Mouse (Mus musculus) myocyte (in vitro differentiated cells): ENCODE measurements around the gene Ift80. TPM values are rescaled to one million over a fixed set of nuclear protein-coding genes. Genes with fewer than 3 reads are reported as not detected.
A peak's percentile ranks its signal among the peaks of the same experiment; 100 is the strongest.
"Not testable (repeated sequence)": the region's sequence is repeated elsewhere in the genome, so short reads cannot be mapped to it uniquely, and the experiment has no call there.

ENCODE experiments used
- H3K27me3 ChIP-seq: one replicate; pipeline ENCODE4 v1.6.1; 2011; ENCODE audit not compliant: control insufficient read depth, insufficient read depth, insufficient read length
- H3K36me3 ChIP-seq: one replicate; pipeline ENCODE4 v1.6.1; 2011; ENCODE audit not compliant: control insufficient read depth, insufficient read depth
- H3K4me2 ChIP-seq: one replicate; pipeline ENCODE4 v1.6.1; 2011; ENCODE audit warnings: low read depth, control low read depth
- H3K4me3 ChIP-seq: one replicate; pipeline ENCODE4 v1.5.1; 2011; ENCODE audit warnings: mild to moderate bottlenecking, control low read depth, moderate library complexity
- H3K79me2 ChIP-seq: one replicate; pipeline ENCODE4 v1.6.1; 2011; ENCODE audit not compliant: control insufficient read depth, insufficient read depth
- H3ac ChIP-seq: one replicate; pipeline ENCODE4 v1.6.1; 2011; ENCODE audit not compliant: control insufficient read depth, insufficient read length
- CEBPB ChIP-seq: IDR thresholded peaks from 2 replicates; pipeline ENCODE4 v1.6.1; 2011; ENCODE audit warnings: mild to moderate bottlenecking, moderate library complexity; ENCODE audit not compliant: poor library complexity, insufficient read depth, severe bottlenecking
- E2F4 ChIP-seq: IDR thresholded peaks from one replicate; pipeline ENCODE4 v1.6.1; 2011; ENCODE audit warnings: mild to moderate bottlenecking, control low read depth, moderate library complexity; ENCODE audit not compliant: insufficient read depth
- MAX ChIP-seq: IDR thresholded peaks from one replicate; pipeline ENCODE4 v1.6.1; 2011; ENCODE audit warnings: low read depth, mild to moderate bottlenecking, control low read depth
- MYOD1 ChIP-seq, 3 experiments: IDR thresholded peaks; one replicate each; pipeline ENCODE4 v1.6.1; 2011; ENCODE audit warnings: control low read depth in 2 of 3, low read depth in 2 of 3, mild to moderate bottlenecking in 2 of 3, moderate library complexity in 1 of 3; ENCODE audit not compliant: insufficient read length in 2 of 3, control insufficient read depth in 1 of 3
- MYOG ChIP-seq, 3 experiments: IDR thresholded peaks; one replicate each; pipeline ENCODE4 v1.6.1; 2011; ENCODE audit warnings: control low read depth in 2 of 3, low read depth in 2 of 3, mild to moderate bottlenecking in 2 of 3; ENCODE audit not compliant: insufficient read length in 2 of 3, control insufficient read depth in 1 of 3, insufficient read depth in 1 of 3
- POLR2A ChIP-seq: IDR thresholded peaks from one replicate; pipeline ENCODE4 v1.6.1; 2011; ENCODE audit warnings: low read depth, mild to moderate bottlenecking, control low read depth, moderate library complexity; ENCODE audit not compliant: insufficient read length
- POLR2AphosphoS2 ChIP-seq: IDR thresholded peaks from one replicate; pipeline ENCODE4 v1.6.1; 2011; ENCODE audit warnings: low read depth, control low read depth; ENCODE audit not compliant: insufficient read length
- REST ChIP-seq: IDR thresholded peaks from one replicate; pipeline ENCODE4 v1.6.1; 2011; ENCODE audit warnings: mild to moderate bottlenecking, control low read depth, moderate library complexity; ENCODE audit not compliant: insufficient read depth, insufficient read length
- SRF ChIP-seq: IDR thresholded peaks from one replicate; pipeline ENCODE4 v1.6.1; 2011; ENCODE audit warnings: low read depth; ENCODE audit not compliant: control insufficient read depth, insufficient read length
- TCF12 ChIP-seq: IDR thresholded peaks from one replicate; pipeline ENCODE4 v1.6.1; 2011; ENCODE audit warnings: mild to moderate bottlenecking, control low read depth; ENCODE audit not compliant: poor library complexity, insufficient read depth, severe bottlenecking
- TCF3 ChIP-seq: IDR thresholded peaks from one replicate; pipeline ENCODE4 v1.6.1; 2011; ENCODE audit warnings: low read depth, control low read depth; ENCODE audit not compliant: insufficient read length
- USF1 ChIP-seq: IDR thresholded peaks from one replicate; pipeline ENCODE4 v1.6.1; 2011; ENCODE audit warnings: low read depth, mild to moderate bottlenecking, control low read depth, moderate library complexity
- polyA plus RNA-seq: library from polyadenylated mRNA; unstranded; fragments of >200 nt; fragmentation: generic; extraction: Trizol; gene quantifications from one replicate; pipeline ENCODE4 v1.2.1, GENCODE M21; 2012; ENCODE audit warnings: missing spikeins

Ift80 gene
- polyA plus RNA-seq, 1 experiment, result 3.5 TPM

DNA sequence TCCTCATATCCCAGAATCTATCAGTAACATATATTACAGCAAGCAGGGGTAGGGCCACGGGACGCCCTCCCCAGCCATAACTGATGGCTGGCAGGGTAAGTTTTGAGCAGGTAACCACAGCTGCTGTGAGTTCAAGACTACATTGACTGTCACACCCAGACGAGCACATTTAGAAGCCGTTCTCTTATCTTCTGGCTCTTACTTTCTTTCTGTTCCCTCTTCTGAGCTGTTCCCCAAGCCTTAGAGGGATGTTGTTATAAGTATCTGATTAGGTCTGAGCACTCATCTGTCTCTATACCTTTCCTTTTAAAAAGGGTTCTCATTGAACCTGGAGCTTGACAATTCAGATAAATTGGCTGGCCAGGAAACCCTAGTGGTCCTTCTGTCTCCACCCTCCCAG is 96.9 kb downstream of the Ift80 start:
- H3K4me2 ChIP-seq, result no peak overlapping the region
- H3K27me3 ChIP-seq, result no peaks in the 10 kb centered on the region
- no peaks in the 10 kb centered on the region for H3K79me2 ChIP-seq
- H3ac ChIP-seq, result no peak overlapping the region
- TF ChIP-seq MYOG (IDR thresholded peaks at IDR 0.05; ENCODE audit: control insufficient read depth in 1 of 3, insufficient read depth in 1 of 3, insufficient read length in 2 of 3, low read depth in 2 of 3), result no peak
- TF ChIP-seq E2F4, result no peak
- TF ChIP-seq TCF12, result no peak
- no peak for TF ChIP-seq MYOD1 (IDR thresholded peaks at IDR 0.05; ENCODE audit: control insufficient read depth in 1 of 3, insufficient read length in 2 of 3, low read depth in 2 of 3)
- TF ChIP-seq SRF, result no peak
- TF ChIP-seq USF1, result no peak
- H3K4me3 ChIP-seq, result no peak overlapping the region
- peaks cover 9% of the 10 kb centered on the region for H3K36me3 ChIP-seq

DNA sequence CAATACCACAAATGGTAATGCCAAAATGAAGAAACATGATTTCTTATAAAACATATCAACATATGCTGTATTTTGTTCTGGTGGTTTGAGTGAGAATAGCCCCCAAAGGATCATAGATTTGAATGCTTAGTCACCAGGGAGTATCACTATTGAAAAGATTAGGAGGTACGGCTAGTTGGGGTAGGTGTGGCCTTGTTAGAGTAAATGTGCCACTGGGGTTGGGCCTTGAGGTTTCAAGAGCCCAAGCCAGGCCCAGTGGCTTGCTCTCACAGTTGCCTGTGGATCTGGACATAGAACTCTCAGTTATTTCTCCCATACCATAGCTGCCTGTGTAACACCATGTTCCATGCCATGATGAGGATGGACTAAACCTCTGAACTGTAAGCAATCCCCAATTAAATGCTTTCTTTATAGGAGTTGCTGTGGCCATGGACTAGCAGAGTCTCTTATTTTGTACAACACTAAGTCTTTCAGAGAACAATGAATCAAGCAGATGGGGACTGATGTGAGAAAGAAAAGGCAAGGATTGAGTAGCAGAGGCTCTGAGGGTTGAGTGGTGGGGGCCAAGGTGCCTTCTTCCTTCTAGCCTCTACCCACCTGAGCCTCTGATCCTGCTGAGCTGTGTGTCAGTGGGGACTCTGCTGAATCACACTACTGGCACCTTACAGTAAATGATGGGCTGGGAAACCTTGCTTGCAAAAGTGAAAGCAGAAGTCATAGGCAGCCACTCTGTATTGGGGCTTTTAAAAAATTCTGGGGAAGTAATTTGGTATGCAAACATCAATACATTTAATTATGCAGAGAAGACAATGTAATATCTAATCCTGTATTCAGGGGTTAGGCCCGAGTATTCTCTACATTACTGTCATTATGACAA is 99.2 kb downstream of the Ift80 start:
- Histone ChIP-seq H3ac (no peak overlapping the region), H3K36me3 (peaks cover 3% of the 10 kb centered on the region), H3K4me2 (no peak overlapping the region), H3K4me3 (no peak overlapping the region), H3K79me2 (no peaks in the 10 kb centered on the region), H3K27me3 (no peaks in the 10 kb centered on the region)
- TF ChIP-seq SRF, result no peak
- TF ChIP-seq TCF12, result no peak
- no peak for TF ChIP-seq POLR2AphosphoS2
- TF ChIP-seq POLR2A, result no peak
- no peak for TF ChIP-seq TCF3
- no peak for TF ChIP-seq REST
- no peak for TF ChIP-seq USF1
- no peak for TF ChIP-seq MAX
- no peak for TF ChIP-seq MYOD1 (IDR thresholded peaks at IDR 0.05; ENCODE audit: control insufficient read depth in 1 of 3, insufficient read length in 2 of 3, low read depth in 2 of 3)
- TF ChIP-seq MYOG (IDR thresholded peaks at IDR 0.05; ENCODE audit: control insufficient read depth in 1 of 3, insufficient read depth in 1 of 3, insufficient read length in 2 of 3, low read depth in 2 of 3), result no peak
- TF ChIP-seq CEBPB, result no peak
- no peak for TF ChIP-seq E2F4

- H3K27me3 ChIP-seq, H3K4me2 ChIP-seq, H3ac ChIP-seq, H3K79me2 ChIP-seq, H3K36me3 ChIP-seq, H3K4me3 ChIP-seq: not testable (repeated sequence)
Measured at GRCm38 (mm10) chr3:68902636-68903035, 101.7 kb downstream of the Ift80 start.

- Histone ChIP-seq H3K36me3 (peaks cover 5% of the 10 kb centered on the region), H3K4me3 (no peak overlapping the region), H3K4me2 (no peak overlapping the region), H3K27me3 (no peaks in the 10 kb centered on the region), H3ac (no peak overlapping the region), H3K79me2 (no peaks in the 10 kb centered on the region)
- TF ChIP-seq REST (no peak), TCF12 (no peak), POLR2AphosphoS2 (no peak), CEBPB (no peak), USF1 (no peak), MYOD1 (IDR thresholded peaks at IDR 0.05; ENCODE audit: control insufficient read depth in 1 of 3, insufficient read length in 2 of 3, low read depth in 2 of 3) (no peak), MAX (no peak), TCF3 (no peak)
Measured at GRCm38 (mm10) chr3:68897154-68897553, 107.2 kb downstream of the Ift80 start.

- Histone ChIP-seq H3K4me3 (no peak overlapping the region), H3K79me2 (no peaks in the 10 kb centered on the region), H3K4me2 (no peak overlapping the region), H3ac (no peak overlapping the region), H3K27me3 (no peaks in the 10 kb centered on the region), H3K36me3 (peaks cover 5% of the 10 kb centered on the region)
- TF ChIP-seq TCF12 (no peak), SRF (no peak), E2F4 (no peak), MAX (no peak), POLR2AphosphoS2 (no peak), POLR2A (no peak), REST (no peak), TCF3 (no peak), USF1 (no peak), MYOG (IDR thresholded peaks at IDR 0.05; ENCODE audit: control insufficient read depth in 1 of 3, insufficient read depth in 1 of 3, insufficient read length in 2 of 3, low read depth in 2 of 3) (peak in 2 of 3 experiments; percentile 31 to 75), CEBPB (no peak), MYOD1 (IDR thresholded peaks at IDR 0.05; ENCODE audit: control insufficient read depth in 1 of 3, insufficient read length in 2 of 3, low read depth in 2 of 3) (peak in 1 of 3 experiments; percentile 81)
Measured at GRCm38 (mm10) chr3:68895426-68895825, 108.9 kb downstream of the Ift80 start.
